Mouse (Mus musculus) neutrophil, adult 65 days (primary cell): Measurements from ENCODE around the gene Ccdc148. TPM values are rescaled to one million over a fixed set of nuclear protein-coding genes. Genes with fewer than 3 reads are reported as not detected.

Experiments
- total RNA-seq: library from RNA; stranded (reverse); gene quantifications from 2 replicates; pipeline ENCODE4 v1.2.4, GENCODE M21; 2023

The Ccdc148 gene
- not detected in 2 replicates for total RNA-seq

DNA sequence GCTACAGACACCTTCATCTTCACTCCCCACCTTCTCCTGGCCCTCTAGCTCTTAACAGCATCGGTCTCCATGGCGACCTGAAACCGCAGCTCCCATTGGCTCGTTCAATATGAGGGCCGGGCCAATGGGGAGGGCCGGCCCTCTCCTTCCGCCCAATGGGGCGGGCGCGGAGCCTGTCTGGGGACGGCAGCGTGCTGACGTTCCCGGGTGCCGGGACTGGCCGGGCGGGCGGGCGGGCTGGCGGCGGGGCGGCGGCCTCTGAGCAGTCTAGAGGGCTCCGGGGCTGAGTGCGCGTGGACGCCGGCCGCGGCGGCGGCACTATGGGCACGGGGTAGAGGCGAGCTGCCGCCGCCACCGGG, at the start of gene Ccdc148, which contains the start of gene Pkp4:
Gene Ccdc148, minus strand, starts transcription at position 79 of the 359 bp plus-strand sequence.
Gene Pkp4, plus strand, starts transcription at position 246 of the 359 bp plus-strand sequence.

DNA sequence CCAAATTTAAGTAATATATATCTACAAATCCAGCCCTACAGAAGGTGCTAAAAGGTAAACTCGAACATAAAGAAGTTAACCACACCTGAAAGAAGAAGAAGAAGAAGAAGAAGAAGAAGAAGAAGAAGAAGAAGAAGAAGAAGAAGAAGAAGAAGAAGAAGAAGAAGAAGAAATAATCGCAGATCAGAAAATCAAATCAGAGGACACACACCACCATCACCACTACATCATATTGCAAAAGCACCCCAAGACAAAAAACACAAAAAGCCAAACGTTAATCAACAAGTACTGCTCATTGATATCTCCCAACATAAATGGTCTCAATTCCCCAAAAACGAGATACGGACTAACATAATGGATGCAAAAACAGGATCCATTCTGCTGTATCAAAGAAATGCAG, 301.3 kb downstream of the Ccdc148 start, which contains the start of gene Gm11099:
Gene Gm11099, plus strand, starts transcription at position 301 of the 400 bp plus-strand sequence.

Other genes starting within 250 kb of the Ccdc148 start
- 7.6 and 8.5 TPM in 2 replicates for gene Pkp4, start 167 bp upstream of the Ccdc148 start, total RNA-seq